Mouse (Mus musculus) testis, adult 2 months (tissue): ENCODE results near the gene Lenep.

Experiments used
- CTCF ChIP-seq: fragments of 200-500 bp; IDR thresholded peaks from 2 replicates; pipeline ENCODE4 v1.5.1; 2012; ENCODE audit warnings: low read depth, mild to moderate bottlenecking, inconsistent platforms, low read length, moderate library complexity; ENCODE audit not compliant: control insufficient read depth, insufficient read depth, insufficient replicate concordance
- POLR2A ChIP-seq: fragments of 200-500 bp; IDR thresholded peaks from 2 replicates; pipeline ENCODE4 v1.6.1; 2012; ENCODE audit warnings: low read depth, mild to moderate bottlenecking, inconsistent platforms, low read length, moderate library complexity; ENCODE audit not compliant: control insufficient read depth

DNA sequence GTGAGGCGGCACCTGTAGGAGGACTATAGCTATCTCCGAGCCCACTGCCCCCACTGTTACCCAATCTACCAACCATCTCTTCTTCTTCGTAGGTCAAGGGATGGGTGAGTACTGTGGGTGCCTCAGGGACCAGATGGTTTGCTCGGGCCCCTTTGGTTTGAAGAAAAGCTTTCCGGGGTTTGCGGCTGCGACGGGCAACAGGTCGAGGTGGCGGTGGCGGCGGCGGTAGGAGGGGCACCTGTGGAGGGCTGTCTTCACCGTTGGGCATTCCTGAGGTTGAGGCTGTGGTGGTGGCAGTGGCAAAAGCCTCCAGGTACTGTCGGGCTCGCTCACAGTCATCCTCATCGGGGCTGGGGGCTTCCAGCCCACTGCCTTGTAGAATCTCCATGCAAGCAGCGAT lies 21.9 kb downstream of the Lenep start:
- TF ChIP-seq POLR2A (no peak), CTCF (no peak)
